Mouse (Mus musculus): ENCODE measurements around the gene Cldn18. TPM values are rescaled to one million over a fixed set of nuclear protein-coding genes. Genes with fewer than 3 reads are reported as not detected.

The Cldn18 gene
- total RNA-seq, 1 experiment, result 0.09 TPM

- no peaks in the 10 kb centered on the region for H3K9me3 ChIP-seq (ENCODE audit: control insufficient read depth, insufficient read depth, low read depth, low read length)
- no peaks in the 10 kb centered on the region for H3K36me3 ChIP-seq (ENCODE audit: control insufficient read depth, insufficient read depth, low read length, poor library complexity, severe bottlenecking)
- in situ Hi-C loops (cut with MboI; ENCODE audit: low sequenced_read_pairs in 2 of 2, unreplicated experiment in 2 of 2), result no loop called here
- no peak overlapping the region for H3K4me3 ChIP-seq (ENCODE audit: insufficient read depth in 1 of 2, low read depth in 1 of 2, low read length in 2 of 2, poor library complexity in 1 of 2, severe bottlenecking in 1 of 2)
- TF ChIP-seq HCFC1 (IDR thresholded peaks at IDR 0.05; ENCODE audit: borderline replicate concordance, insufficient read depth, low read length) (no peak), ZNF384 (IDR thresholded peaks at IDR 0.05; ENCODE audit: low read depth, low read length) (no peak), ZC3H11A (IDR thresholded peaks at IDR 0.05; ENCODE audit: borderline replicate concordance, low read depth, low read length) (no peak), CHD2 (IDR thresholded peaks at IDR 0.05; ENCODE audit: low read depth, low read length) (no peak), MAFK (IDR thresholded peaks at IDR 0.05; ENCODE audit: insufficient read depth, low read depth, low read length) (no peak)
- DNase-seq (ENCODE audit: low read depth, low spot score), result no peak
- no peak overlapping the region for H3K27ac ChIP-seq (ENCODE audit: insufficient read depth, low read depth, low read length, poor library complexity, severe bottlenecking)
- no peak overlapping the region for H3K9ac ChIP-seq (ENCODE audit: insufficient read depth, low read depth, low read length, poor library complexity, severe bottlenecking)
- peaks cover 0 to 3% of the 10 kb centered on the region in 2 experiments for H3K4me1 ChIP-seq (ENCODE audit: control insufficient read depth in 2 of 2, insufficient read depth in 2 of 2, low read length in 2 of 2, poor library complexity in 1 of 2)
These were observed 26.7 kb downstream of the Cldn18 start for GRCm38 (mm10) chr9:99690386-99690785.

- TF ChIP-seq MAFK (IDR thresholded peaks at IDR 0.05; ENCODE audit: insufficient read depth, low read depth, low read length) (no peak), HCFC1 (IDR thresholded peaks at IDR 0.05; ENCODE audit: borderline replicate concordance, insufficient read depth, low read length) (no peak), ZNF384 (IDR thresholded peaks at IDR 0.05; ENCODE audit: low read depth, low read length) (no peak), CHD2 (IDR thresholded peaks at IDR 0.05; ENCODE audit: low read depth, low read length) (no peak), ZC3H11A (IDR thresholded peaks at IDR 0.05; ENCODE audit: borderline replicate concordance, low read depth, low read length) (no peak)
- in situ Hi-C loops (cut with MboI; ENCODE audit: low sequenced_read_pairs in 2 of 2, unreplicated experiment in 2 of 2), result no loop called here
- Histone ChIP-seq H3K9me3 (ENCODE audit: control insufficient read depth, insufficient read depth, low read depth, low read length) (no peaks in the 10 kb centered on the region), H3K36me3 (ENCODE audit: control insufficient read depth, insufficient read depth, low read length, poor library complexity, severe bottlenecking) (no peaks in the 10 kb centered on the region), H3K4me1 (ENCODE audit: control insufficient read depth in 2 of 2, insufficient read depth in 2 of 2, low read length in 2 of 2, poor library complexity in 1 of 2) (peaks cover 0 to 3% of the 10 kb centered on the region in 2 experiments), H3K4me3 (ENCODE audit: insufficient read depth in 1 of 2, low read depth in 1 of 2, low read length in 2 of 2, poor library complexity in 1 of 2, severe bottlenecking in 1 of 2) (no peak overlapping the region), H3K27ac (ENCODE audit: insufficient read depth, low read depth, low read length, poor library complexity, severe bottlenecking) (no peak overlapping the region), H3K9ac (ENCODE audit: insufficient read depth, low read depth, low read length, poor library complexity, severe bottlenecking) (no peak overlapping the region)
- DNase-seq (ENCODE audit: low read depth, low spot score), result no peak
These were observed 27.3 kb downstream of the Cldn18 start for GRCm38 (mm10) chr9:99689796-99690195.

- Histone ChIP-seq H3K4me3 (ENCODE audit: insufficient read depth in 1 of 2, low read depth in 1 of 2, low read length in 2 of 2, poor library complexity in 1 of 2, severe bottlenecking in 1 of 2) (no peak overlapping the region), H3K4me1 (ENCODE audit: control insufficient read depth in 2 of 2, insufficient read depth in 2 of 2, low read length in 2 of 2, poor library complexity in 1 of 2) (no peaks in the 10 kb centered on the region; a peak in 3 of 4 replicates), H3K9me3 (ENCODE audit: control insufficient read depth, insufficient read depth, low read depth, low read length) (no peaks in the 10 kb centered on the region), H3K36me3 (ENCODE audit: control insufficient read depth, insufficient read depth, low read length, poor library complexity, severe bottlenecking) (no peaks in the 10 kb centered on the region), H3K9ac (ENCODE audit: insufficient read depth, low read depth, low read length, poor library complexity, severe bottlenecking) (no peak overlapping the region), H3K27ac (ENCODE audit: insufficient read depth, low read depth, low read length, poor library complexity, severe bottlenecking) (no peak overlapping the region)
- TF ChIP-seq HCFC1 (IDR thresholded peaks at IDR 0.05; ENCODE audit: borderline replicate concordance, insufficient read depth, low read length), result no peak
- no peak for TF ChIP-seq MAFK (IDR thresholded peaks at IDR 0.05; ENCODE audit: insufficient read depth, low read depth, low read length)
- TF ChIP-seq ZNF384 (IDR thresholded peaks at IDR 0.05; ENCODE audit: low read depth, low read length), result no peak
- TF ChIP-seq CHD2 (IDR thresholded peaks at IDR 0.05; ENCODE audit: low read depth, low read length), result no peak
- no peak for TF ChIP-seq ZC3H11A (IDR thresholded peaks at IDR 0.05; ENCODE audit: borderline replicate concordance, low read depth, low read length)
- DNase-seq (ENCODE audit: low read depth, low spot score), result no peak
- in situ Hi-C loops (cut with MboI; ENCODE audit: low sequenced_read_pairs in 2 of 2, unreplicated experiment in 2 of 2), result no loop called here
These were observed 31.4 kb downstream of the Cldn18 start for GRCm38 (mm10) chr9:99685536-99686231.

- Histone ChIP-seq H3K27ac (ENCODE audit: insufficient read depth, low read depth, low read length, poor library complexity, severe bottlenecking) (no peak overlapping the region), H3K36me3 (ENCODE audit: control insufficient read depth, insufficient read depth, low read length, poor library complexity, severe bottlenecking) (no peaks in the 10 kb centered on the region), H3K4me1 (ENCODE audit: control insufficient read depth in 2 of 2, insufficient read depth in 2 of 2, low read length in 2 of 2, poor library complexity in 1 of 2) (no peaks in the 10 kb centered on the region; a peak in 1 of 4 replicates), H3K4me3 (ENCODE audit: insufficient read depth in 1 of 2, low read depth in 1 of 2, low read length in 2 of 2, poor library complexity in 1 of 2, severe bottlenecking in 1 of 2) (no peak overlapping the region), H3K9ac (ENCODE audit: insufficient read depth, low read depth, low read length, poor library complexity, severe bottlenecking) (no peak overlapping the region), H3K9me3 (ENCODE audit: control insufficient read depth, insufficient read depth, low read depth, low read length) (no peaks in the 10 kb centered on the region)
- TF ChIP-seq ZNF384 (IDR thresholded peaks at IDR 0.05; ENCODE audit: low read depth, low read length) (no peak), MAFK (IDR thresholded peaks at IDR 0.05; ENCODE audit: insufficient read depth, low read depth, low read length) (no peak), CHD2 (IDR thresholded peaks at IDR 0.05; ENCODE audit: low read depth, low read length) (no peak), ZC3H11A (IDR thresholded peaks at IDR 0.05; ENCODE audit: borderline replicate concordance, low read depth, low read length) (no peak), HCFC1 (IDR thresholded peaks at IDR 0.05; ENCODE audit: borderline replicate concordance, insufficient read depth, low read length) (no peak)
- in situ Hi-C loops (cut with MboI; ENCODE audit: low sequenced_read_pairs in 2 of 2, unreplicated experiment in 2 of 2), result no loop called here
- DNase-seq (ENCODE audit: low read depth, low spot score), result no peak
These were observed 32.0 kb downstream of the Cldn18 start for GRCm38 (mm10) chr9:99685061-99685521.

Measured in ES-E14 (cell line).